Mouse (Mus musculus): Measurements from ENCODE around the gene Cdc5l.
"Not testable (repeated sequence)": the region's sequence is repeated elsewhere in the genome, so short reads cannot be mapped to it uniquely, and the experiment has no call there.

The Cdc5l gene

GRCm38 (mm10) chr17:45433419-45434261, at the start of gene Cdc5l:
TSS of gene Cdc5l (minus strand) at chr17:45433737.
- peak; percentile 97 to 98 for DNase-seq (ENCODE audit: inconsistent age in 2 of 2, low spot score in 1 of 2)

DNA sequence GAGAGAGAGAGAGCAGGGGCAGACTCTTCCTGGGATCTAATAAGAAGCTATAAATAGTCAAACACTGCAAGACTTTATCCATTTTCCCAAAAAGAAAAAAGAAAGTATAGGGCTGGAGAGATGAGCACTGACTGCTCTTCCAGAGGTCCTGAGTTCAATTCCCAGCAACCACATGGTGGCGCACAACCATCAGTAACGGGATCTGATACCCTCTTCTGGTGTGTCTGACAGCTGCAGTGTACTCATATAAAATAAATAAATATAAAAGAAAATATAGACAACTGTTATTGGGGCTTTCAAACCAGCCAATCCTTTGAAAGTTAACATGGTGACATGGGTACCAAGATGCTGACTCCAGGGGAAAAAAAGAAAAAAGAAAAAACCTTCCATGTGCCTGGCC, 46.9 kb upstream of the Cdc5l start:
- DNase-seq (ENCODE audit: inconsistent age in 2 of 2, low spot score in 1 of 2), result peak; percentile 25 to 56

- peak; percentile 75 to 93 for DNase-seq (ENCODE audit: inconsistent age in 2 of 2, low spot score in 1 of 2)
These were observed 44.8 kb upstream of the Cdc5l start for GRCm38 (mm10) chr17:45478234-45478825.

DNA sequence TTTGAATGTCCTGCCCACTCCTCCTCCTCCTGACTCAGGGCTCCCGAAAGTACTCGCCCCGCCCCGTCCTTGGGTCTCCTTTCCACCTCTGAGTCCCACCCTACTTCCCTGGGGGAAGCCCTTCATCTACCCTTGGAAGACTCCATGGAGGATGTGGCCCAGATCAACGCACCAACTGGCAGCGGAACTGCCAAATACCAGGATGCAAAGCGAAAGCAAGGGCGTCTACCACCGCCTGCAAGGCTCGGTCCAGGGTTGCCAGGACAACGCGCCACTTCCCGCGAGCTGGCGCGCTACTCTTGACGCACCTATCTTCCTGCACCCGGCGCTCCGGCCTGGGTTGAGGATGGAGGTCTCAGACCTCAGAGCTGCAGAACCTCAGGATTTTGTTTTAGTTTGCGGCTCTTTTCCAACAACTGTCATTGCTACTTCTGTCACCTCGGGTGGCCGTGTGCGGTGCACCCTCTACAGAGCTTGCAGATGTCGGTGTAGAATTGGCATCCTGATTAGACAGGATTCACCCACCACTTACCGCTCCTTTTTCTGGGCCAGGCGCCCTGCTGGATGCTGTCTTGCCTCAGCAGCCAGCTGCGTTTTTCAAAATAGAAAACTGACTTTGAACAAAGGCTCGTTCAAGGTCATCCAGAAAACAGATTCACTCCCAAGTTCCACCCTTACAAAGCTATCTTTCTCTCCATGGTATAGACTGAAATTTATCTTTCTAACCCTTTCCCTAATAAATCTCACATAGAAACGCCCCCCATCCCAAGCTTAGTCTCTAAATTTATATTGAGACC, 41.3 kb upstream of the Cdc5l start, which contains the start of gene Spats1:
Spats1 (minus strand) TSS at position 747 of the 797 bp plus-strand sequence.
- DNase-seq (ENCODE audit: inconsistent age in 2 of 2, low spot score in 1 of 2), result peak; percentile 61 to 81

DNA sequence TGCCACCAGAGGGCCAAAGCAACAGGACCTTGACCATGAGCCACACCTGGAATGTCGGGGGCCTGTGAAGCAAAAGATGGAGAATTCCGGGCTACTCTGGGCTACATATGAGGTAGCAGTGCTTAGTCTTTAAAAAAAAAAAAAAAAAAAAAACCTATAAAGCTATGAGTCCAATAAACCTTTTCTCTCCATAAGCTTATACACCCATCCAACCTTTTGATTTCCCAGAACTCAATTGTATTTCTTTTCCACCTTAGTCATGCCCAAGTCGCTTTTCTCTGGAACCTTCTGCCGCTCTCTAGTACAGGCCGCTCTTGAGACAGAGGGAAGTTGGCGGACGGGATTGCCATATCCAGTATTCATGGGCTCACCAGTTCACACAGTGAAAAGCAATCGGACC, 40.6 kb upstream of the Cdc5l start:
- no peak for DNase-seq (ENCODE audit: inconsistent age in 2 of 2, low spot score in 1 of 2)

GRCm38 (mm10) chr17:45473667-45474066, 40.1 kb upstream of the Cdc5l start:
- no peak for DNase-seq (ENCODE audit: inconsistent age in 2 of 2, low spot score in 1 of 2)

DNA sequence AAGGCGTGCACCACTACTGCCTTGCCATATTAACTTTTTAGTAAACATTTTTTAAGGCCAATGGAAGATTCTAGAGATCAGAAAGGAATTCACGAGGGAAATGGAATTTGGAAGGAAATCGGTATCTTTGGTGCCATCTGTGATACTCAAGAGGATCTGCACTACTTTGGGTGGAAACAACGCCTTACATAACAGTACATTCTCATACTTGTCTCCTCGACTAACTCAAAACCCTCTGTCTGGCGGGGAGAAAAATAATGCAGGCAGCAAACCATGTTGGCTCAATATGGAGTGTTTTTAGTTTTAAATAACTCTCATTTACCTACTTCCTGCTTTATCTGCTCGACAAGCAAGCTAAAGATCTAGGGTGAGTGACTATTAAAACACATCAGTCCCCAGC, 37.2 kb upstream of the Cdc5l start:
- DNase-seq (ENCODE audit: inconsistent age in 2 of 2, low spot score in 1 of 2), result no peak

GRCm38 (mm10) chr17:45468302-45468701, 34.8 kb upstream of the Cdc5l start:
- no peak for DNase-seq (ENCODE audit: inconsistent age in 2 of 2, low spot score in 1 of 2)

DNA sequence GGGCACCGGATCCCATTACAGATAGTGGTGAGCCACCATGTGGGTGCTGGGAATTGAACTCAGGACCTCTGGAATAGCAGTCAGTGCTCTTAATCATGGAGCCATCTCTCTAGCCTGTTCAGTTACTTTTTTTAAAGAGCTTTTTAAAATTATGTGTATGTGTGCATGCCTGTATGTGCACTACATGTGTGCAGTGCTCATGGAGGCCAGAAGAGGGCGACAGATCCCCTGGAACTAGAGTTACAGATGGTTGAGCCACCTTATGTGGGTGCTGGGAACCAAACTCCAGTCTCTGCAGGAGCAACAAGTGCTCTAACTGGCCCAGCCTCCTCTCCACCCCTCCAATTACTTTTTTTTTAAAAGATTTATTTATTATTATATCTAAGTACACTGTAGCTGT, 33.2 kb upstream of the Cdc5l start:
- DNase-seq (ENCODE audit: inconsistent age in 2 of 2, low spot score in 1 of 2), result no peak

GRCm38 (mm10) chr17:45464255-45464654, 30.7 kb upstream of the Cdc5l start:
- no peak for DNase-seq (ENCODE audit: inconsistent age in 2 of 2, low spot score in 1 of 2)

DNA sequence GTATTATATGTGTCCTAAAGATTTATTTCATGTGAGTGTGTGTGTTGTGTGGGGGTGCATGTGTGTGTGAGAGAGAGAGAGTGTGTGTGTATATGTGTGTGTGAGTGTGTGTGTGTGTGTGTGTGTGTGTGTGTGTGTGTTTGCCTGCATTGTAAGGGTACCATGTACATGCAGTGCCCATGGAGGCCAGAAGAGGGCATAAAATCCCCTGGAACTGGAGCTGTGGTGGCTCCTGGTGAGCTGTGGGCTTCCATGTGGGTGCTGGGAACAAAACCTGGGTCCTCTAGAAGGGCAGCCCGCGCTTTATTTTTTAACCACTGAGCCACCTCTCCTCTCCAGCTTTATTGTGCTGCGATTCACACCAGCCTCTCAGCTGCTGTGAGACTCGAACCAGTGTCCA, 29.0 kb upstream of the Cdc5l start:
- no peak for DNase-seq (ENCODE audit: inconsistent age in 2 of 2, low spot score in 1 of 2)

DNA sequence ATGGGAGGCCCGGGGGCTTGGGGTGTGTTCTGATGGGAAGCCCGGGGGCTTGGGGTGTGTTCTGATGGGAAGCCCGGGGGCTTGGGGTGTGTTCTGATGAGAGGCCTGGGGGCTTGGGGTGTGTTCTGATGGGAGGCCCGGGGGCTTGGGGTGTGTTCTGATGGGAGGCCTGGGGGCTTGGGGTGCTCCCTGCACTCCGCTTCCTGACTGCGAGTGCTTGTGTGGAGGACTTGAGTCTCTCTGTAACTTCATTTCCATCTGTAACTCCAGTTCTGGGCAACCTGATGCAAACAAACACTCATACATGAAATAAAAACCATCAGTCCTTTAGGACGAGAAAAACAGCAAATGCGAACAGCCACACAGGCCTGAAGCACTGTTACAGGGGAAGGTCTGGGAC, 25.5 kb upstream of the Cdc5l start:
- DNase-seq (ENCODE audit: inconsistent age in 2 of 2, low spot score in 1 of 2), result no peak

- DNase-seq (ENCODE audit: inconsistent age in 2 of 2, low spot score in 1 of 2), result no peak
These were observed 25.0 kb upstream of the Cdc5l start for GRCm38 (mm10) chr17:45458516-45458915.

DNA sequence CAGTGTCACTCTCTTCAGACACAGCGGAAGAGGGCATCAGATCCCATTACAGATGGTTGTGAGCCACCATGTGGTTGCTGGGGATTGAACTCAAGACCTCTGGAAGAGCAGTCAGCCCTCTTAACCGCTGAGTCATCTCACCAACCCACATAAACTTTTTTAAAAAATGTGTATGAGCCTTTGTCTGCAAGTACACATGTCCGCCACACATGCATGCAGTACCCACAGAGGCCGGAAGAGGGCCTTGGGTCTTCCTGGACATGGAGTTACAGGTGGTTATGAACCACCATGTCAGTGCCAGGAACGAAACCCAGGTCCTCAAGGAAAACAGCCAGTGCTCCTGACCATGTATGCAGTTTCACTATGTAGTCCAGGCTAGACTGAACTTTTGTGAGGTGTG, 23.9 kb upstream of the Cdc5l start:
- no peak for DNase-seq (ENCODE audit: inconsistent age in 2 of 2, low spot score in 1 of 2)

GRCm38 (mm10) chr17:45456260-45457152, 23.0 kb upstream of the Cdc5l start:
- no peak for DNase-seq (ENCODE audit: inconsistent age in 2 of 2, low spot score in 1 of 2)

DNA sequence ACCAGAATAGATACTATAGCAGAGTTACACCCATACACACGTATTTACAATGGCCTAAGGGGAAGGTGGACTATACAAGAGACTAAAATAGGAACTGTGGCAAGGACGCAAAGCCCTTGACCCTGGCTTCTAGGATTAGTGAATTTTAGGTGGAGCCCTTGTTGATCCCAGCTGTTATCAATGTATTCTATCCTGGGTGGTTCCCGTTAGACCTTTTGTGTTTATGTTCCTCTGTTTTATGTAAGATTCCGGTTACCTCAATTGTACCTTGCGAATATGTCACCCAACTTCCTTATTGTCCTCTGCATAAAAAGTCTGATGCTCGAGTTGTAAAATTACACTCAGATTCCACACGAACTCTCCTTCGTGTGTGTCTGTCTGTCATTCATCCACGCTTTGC, 22.2 kb upstream of the Cdc5l start:
- not testable (repeated sequence) for DNase-seq (ENCODE audit: inconsistent age in 2 of 2, low spot score in 1 of 2)

DNA sequence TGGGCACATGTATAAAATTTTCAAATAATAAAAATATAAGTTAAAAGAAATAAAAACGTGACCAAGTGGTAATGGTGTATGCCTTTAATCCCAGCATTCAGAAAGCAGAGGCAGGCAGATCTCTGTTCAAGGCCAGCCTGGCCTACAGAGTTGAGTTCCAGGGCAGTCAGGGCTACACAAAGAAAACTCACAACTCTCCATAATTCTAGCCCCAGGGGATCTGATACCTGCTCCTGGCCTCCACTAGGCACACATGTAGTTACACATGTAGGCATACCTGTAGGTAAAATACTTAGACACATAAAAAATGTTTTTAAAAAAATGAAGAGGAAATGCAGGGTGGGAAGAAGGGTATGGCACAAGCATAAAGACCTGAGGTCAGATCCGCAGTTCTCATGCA, 21.3 kb upstream of the Cdc5l start:
- no peak for DNase-seq (ENCODE audit: inconsistent age in 2 of 2, low spot score in 1 of 2)

- no peak for DNase-seq (ENCODE audit: inconsistent age in 2 of 2, low spot score in 1 of 2)
These were observed 18.7 kb upstream of the Cdc5l start for GRCm38 (mm10) chr17:45452271-45452670.

- no peak for DNase-seq (ENCODE audit: inconsistent age in 2 of 2, low spot score in 1 of 2)
These were observed 16.6 kb upstream of the Cdc5l start for GRCm38 (mm10) chr17:45450153-45450552.

DNA sequence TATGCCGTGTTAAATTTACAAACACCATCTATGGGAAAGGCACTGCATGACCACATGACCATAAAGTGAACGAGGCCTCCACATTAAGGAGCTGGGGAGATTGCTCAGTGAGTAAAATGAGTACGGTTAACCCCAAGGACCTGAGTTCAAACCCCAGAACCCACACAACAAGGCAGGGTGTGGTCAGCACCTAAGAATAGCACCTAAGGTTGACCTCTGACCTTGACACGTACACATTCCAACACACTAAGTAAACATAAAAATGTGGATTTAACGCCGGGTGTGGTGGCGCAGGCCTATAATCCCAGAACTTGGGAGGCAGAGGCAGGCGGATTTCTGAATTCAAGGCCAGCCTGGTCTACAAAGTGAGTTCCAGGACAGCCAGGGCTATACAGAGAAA, 16.0 kb upstream of the Cdc5l start:
- no peak for DNase-seq (ENCODE audit: inconsistent age in 2 of 2, low spot score in 1 of 2)

GRCm38 (mm10) chr17:45447063-45447462, 13.5 kb upstream of the Cdc5l start:
- peak; percentile 7 to 49 for DNase-seq (ENCODE audit: inconsistent age in 2 of 2, low spot score in 1 of 2)

All from adrenal gland, adult (tissue).